Mouse (Mus musculus): ENCODE measurements around the gene Traf4. TPM values are rescaled to one million over a fixed set of nuclear protein-coding genes. Genes with fewer than 3 reads are reported as not detected.

Gene Traf4
- polyA plus RNA-seq, 1 experiment from 2014 or later = 0.47 TPM

DNA sequence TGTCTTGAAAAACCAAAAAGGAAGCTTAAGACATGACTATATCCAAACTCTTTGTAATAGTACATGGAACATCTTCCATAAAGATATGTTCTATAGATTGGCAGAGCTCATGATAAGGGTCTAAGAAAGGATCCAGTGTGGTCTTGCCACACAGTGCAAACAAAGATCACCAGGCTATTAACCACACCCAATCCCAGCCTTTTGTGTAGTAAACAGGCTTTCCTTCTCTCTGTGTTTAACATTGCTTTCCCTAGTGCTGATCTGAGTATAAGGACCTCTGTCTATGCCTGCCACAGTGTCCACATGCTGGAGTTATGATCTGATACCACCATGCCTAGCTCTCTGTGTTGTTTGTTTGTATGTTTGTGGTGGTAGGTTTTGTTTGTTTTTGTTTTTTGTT, 41.6 kb downstream of the Traf4 start:
- Histone ChIP-seq H3K36me3 (ENCODE audit: inconsistent target) (no peaks in the 10 kb centered on the region), H3K27ac (no peak overlapping the region), H3K79me2 (ENCODE audit: inconsistent target) (peaks cover 99% of the 10 kb centered on the region), H3K4me3 (ENCODE audit: inconsistent target) (no peak overlapping the region)

DNA sequence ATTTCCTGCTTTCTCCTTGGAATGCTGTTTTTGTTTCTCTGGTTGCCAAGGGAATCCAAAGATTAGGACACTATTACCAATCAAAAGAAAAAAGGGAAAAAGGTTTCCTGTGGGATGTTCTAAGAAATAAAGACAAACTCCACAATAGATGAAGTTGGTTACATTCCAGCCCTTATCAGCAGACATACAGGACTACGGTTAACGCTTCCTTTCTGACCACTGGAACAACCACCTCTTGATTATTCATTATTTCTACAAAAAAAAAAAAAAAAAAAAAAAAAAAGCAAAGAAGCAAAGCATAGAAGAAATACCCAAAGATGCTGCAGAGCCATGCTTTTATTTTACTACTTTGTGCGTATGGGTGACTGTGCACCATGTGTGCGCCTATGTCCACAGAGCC, 42.6 kb downstream of the Traf4 start:
- peaks cover 99% of the 10 kb centered on the region for H3K79me2 ChIP-seq (ENCODE audit: inconsistent target)
- H3K36me3 ChIP-seq (ENCODE audit: inconsistent target) = no peaks in the 10 kb centered on the region
- no peak overlapping the region for H3K27ac ChIP-seq
- no peak overlapping the region for H3K4me3 ChIP-seq (ENCODE audit: inconsistent target)
- WGBS (ENCODE audit: missing documents) = 87% methylated on average over 2 of the region's 4 CpGs

DNA sequence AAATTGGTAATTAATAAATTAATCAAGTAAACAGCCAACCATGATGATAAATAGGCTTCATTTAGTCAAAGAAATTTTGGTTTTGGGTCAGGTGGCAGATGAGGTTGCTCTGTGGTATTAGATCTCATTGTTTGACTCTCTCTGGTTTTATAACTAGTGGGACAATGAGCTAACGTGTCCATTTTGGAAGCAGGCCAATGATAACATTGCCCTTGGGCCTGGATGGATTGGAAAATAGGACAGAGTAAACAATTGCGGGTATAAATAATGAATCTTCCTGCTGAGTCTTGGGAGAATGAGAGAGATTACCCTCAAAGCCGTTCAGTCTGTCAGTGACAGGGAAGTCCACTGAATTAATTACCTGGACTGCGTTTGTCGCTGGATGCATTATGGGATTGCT, 44.2 kb downstream of the Traf4 start:
- H3K4me3 ChIP-seq (ENCODE audit: inconsistent target) = no peak overlapping the region
- WGBS (ENCODE audit: missing documents) = 95% methylated on average over 5 of the region's 5 CpGs
- peaks cover 99% of the 10 kb centered on the region for H3K79me2 ChIP-seq (ENCODE audit: inconsistent target)
- H3K36me3 ChIP-seq (ENCODE audit: inconsistent target) = no peaks in the 10 kb centered on the region
- no peak overlapping the region for H3K27ac ChIP-seq

DNA sequence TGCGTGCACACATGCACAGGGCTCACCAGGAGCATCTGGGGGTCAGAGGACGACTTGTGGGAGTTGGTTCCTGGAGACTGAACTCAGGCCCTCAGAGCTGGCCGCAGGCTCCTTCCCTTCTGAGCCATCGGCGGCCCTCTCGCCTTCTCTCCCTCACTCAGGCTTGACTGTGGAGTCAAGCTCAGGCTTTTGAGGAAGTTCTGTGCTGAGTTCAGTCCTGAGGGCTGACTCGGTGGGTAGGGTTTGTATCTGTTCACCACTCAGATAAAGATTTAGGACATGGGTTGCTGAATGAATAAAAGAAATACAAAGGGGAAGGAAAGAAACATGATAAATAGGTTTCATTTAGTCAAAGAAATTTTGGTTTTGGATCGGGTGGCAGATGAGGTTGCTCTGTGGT, 45.5 kb downstream of the Traf4 start:
- no peak overlapping the region for H3K27ac ChIP-seq
- 19% methylated on average over 8 of the region's 8 CpGs for WGBS (ENCODE audit: missing documents)
- no peaks in the 10 kb centered on the region for H3K36me3 ChIP-seq (ENCODE audit: inconsistent target)
- peaks cover 99% of the 10 kb centered on the region for H3K79me2 ChIP-seq (ENCODE audit: inconsistent target)
- no peak overlapping the region for H3K4me3 ChIP-seq (ENCODE audit: inconsistent target)

DNA sequence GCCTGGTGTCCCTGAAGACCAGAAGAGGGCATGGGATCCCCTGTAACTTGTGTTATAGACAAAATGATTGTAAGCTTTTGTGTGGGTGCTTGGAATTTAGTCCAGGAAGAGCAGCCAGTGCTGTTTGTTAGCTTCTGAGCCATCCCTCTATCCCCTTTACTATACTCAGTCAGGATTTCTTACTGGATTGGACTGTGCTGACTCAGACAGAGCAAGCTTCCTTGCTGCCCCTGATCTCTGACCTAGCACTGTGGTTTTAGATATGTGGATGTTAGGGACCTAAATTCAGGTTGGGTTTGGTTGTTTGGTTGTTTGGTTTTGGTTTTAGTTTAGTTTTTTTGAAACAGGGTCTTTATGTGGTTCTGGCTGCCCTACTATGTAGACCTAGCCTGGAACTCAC, 46.9 kb downstream of the Traf4 start:
- H3K36me3 ChIP-seq (ENCODE audit: inconsistent target) = no peaks in the 10 kb centered on the region
- H3K27ac ChIP-seq = no peak overlapping the region
- no peak overlapping the region for H3K4me3 ChIP-seq (ENCODE audit: inconsistent target)
- peaks cover 100% of the 10 kb centered on the region for H3K79me2 ChIP-seq (ENCODE audit: inconsistent target)

DNA sequence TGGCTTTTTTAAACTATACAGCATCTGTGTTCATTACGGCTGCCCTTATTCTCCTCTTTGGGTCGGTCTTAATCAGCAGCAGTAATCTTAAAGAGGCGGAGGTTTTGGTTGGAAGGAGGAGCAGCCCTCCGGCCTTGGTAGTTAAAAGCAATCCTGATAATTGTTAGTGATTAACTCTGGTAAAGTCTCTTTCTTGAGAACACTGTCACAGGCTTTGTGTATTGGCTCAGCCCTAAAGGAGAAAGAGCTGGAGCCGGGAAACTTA, 49.3 kb downstream of the Traf4 start:
- H3K4me3 ChIP-seq (ENCODE audit: inconsistent target) = no peak overlapping the region
- H3K79me2 ChIP-seq (ENCODE audit: inconsistent target) = peaks cover 100% of the 10 kb centered on the region
- no peaks in the 10 kb centered on the region for H3K36me3 ChIP-seq (ENCODE audit: inconsistent target)
- no peak overlapping the region for H3K27ac ChIP-seq
- WGBS (ENCODE audit: missing documents) = 53% methylated on average over 5 of the region's 5 CpGs

DNA sequence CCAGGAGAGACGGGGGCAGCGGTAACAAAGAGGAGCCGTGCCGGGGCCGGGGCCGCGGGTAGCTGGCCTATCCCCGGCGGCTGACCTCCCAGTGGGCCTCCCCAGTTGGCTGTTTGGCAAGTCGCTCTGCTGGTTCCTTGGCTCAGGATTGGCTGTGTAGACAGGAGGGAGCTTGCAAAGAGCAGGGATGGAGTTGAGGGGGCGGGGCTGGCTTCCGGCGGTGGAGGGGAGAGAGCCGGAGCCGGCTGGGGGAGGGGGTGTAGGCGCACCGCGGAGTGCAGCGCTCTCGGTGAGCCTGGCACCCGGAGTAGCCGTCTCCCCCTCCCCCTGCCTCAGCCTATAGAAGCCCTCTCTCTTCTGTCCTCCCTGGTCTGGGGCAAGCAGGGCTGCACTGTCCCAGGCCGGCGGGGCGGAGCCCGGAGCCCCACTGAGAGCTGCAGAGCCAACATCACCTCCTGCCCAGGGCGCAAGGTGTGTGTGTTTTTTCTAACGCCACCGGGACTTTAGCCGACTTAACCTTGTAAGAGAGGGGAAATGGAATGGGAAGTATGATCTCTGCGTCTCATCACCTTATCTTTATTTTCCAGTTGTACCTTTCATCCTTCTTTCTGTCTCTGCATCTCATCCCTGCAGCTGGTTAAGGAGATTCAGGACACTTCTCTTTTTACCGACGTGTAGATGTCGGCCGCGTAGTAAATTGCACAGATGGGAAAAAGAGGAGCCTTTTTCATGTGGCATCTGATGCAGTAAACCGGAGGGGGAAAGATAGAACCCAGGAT, 49.8 kb downstream of the Traf4 start:
- H3K36me3 ChIP-seq (ENCODE audit: inconsistent target) = no peaks in the 10 kb centered on the region
- no peak overlapping the region for H3K27ac ChIP-seq
- 6% methylated on average over 32 of the region's 37 CpGs for WGBS (ENCODE audit: missing documents)
- H3K79me2 ChIP-seq (ENCODE audit: inconsistent target) = peaks cover 100% of the 10 kb centered on the region
- H3K4me3 ChIP-seq (ENCODE audit: inconsistent target) = peak overlapping the region; percentile 24

DNA sequence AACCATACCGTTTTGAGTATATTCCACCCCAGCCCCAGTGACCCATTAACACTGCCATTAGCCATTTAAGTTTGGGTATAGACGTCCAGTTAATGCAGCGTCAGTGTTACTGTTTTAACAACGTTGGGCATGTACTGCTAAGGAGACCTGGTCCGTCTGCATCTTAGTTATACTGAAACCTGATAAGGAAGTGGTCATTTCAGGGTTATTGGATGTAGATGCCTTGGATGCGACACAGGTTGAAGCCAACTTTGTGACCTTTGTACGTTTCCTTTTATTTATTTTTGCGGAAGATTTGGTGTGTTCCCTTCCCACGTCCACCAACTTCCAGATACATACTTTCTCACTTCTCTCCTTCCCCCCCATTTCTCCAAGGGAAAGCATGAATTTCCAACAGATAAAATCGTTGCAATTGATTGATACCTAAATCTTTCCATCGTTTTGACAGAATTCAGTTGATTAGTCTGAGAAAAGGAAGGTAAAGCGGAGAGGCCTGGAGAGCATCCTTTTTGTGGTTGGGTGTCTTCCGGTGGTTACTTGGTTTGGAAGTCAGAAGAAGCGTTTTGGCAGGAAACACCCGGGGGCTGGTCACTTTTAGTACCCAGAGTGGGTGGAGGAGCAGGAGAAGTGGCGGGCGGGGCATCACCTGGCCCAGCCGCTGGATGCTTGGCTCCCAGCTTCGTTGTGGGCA, 50.6 kb downstream of the Traf4 start:
- 19% methylated on average over 17 of the region's 19 CpGs for WGBS (ENCODE audit: missing documents)
- no peaks in the 10 kb centered on the region for H3K36me3 ChIP-seq (ENCODE audit: inconsistent target)
- no peak overlapping the region for H3K27ac ChIP-seq

DNA sequence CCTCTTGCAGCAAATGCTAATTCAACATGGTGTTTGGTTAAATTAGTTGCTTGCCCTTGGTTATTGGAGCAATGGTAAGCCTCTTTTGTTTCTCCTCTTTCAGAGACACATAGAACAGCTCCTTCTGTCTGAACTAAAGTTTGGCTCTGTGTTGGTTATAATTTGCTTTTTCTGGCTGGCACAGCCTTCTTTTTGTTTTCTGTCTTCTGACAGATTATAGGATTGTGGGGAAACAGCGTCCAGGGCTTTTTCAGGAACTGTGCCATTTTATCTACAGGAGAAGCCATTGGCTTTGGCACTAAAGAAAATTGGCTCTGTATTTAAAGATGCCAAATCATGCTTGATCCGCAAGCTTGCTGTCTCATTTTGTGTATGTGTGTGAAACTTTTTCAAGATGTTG, 51.8 kb downstream of the Traf4 start:
- WGBS (ENCODE audit: missing documents) = 96% methylated on average over 2 of the region's 2 CpGs
- Histone ChIP-seq H3K36me3 (ENCODE audit: inconsistent target) (no peaks in the 10 kb centered on the region), H3K27ac (no peak overlapping the region), H3K4me3 (ENCODE audit: inconsistent target) (no peak overlapping the region), H3K79me2 (ENCODE audit: inconsistent target) (peaks cover 100% of the 10 kb centered on the region)

More for the DNA sequence above, 50.6 kb downstream of the Traf4 start:
- Histone ChIP-seq H3K79me2 (ENCODE audit: inconsistent target) (peaks cover 100% of the 10 kb centered on the region), H3K4me3 (ENCODE audit: inconsistent target) (peak overlapping the region; percentile 24)

Other genes starting within 250 kb of the Traf4 start
- gene Sez6, start 234.8 kb downstream of the Traf4 start, polyA plus RNA-seq (2018) = not detected in 3 replicates
- gene Phf12, start 182.8 kb downstream of the Traf4 start, polyA plus RNA-seq (2018) = 22.0 to 26.4 TPM (median 26.0 TPM) in 3 replicates
- 0.70 to 7.4 TPM (median 1.6 TPM) in 3 replicates for gene Dhrs13, start 133.3 kb downstream of the Traf4 start, polyA plus RNA-seq (2018)
- gene Flot2, start 127.7 kb downstream of the Traf4 start, polyA plus RNA-seq (2018) = 38.5 to 68.4 TPM (median 40.1 TPM) in 3 replicates
- gene Eral1, start 85.2 kb downstream of the Traf4 start, polyA plus RNA-seq (2018) = 8.4 to 13.2 TPM (median 12.4 TPM) in 3 replicates
- 10.7 to 14.6 TPM (median 14.0 TPM) in 3 replicates for gene Fam222b, start 70.9 kb downstream of the Traf4 start, polyA plus RNA-seq (2018)
- 0.89 to 2.2 TPM (median 1.7 TPM) in 3 replicates for gene Nek8, start 11.1 kb upstream of the Traf4 start, polyA plus RNA-seq (2018)
- gene Tlcd1, start 11.1 kb upstream of the Traf4 start, polyA plus RNA-seq (2018) = 0.76 to 1.4 TPM (median 1.1 TPM) in 3 replicates
- 1,342 to 2,240 TPM (median 1,907 TPM) in 3 replicates for gene Rpl23a, start 18.0 kb upstream of the Traf4 start, polyA plus RNA-seq (2018)
- gene Rab34, start 22.8 kb upstream of the Traf4 start, polyA plus RNA-seq (2018) = 8.9 to 23.0 TPM (median 16.1 TPM) in 3 replicates
- gene Proca1, start 27.8 kb upstream of the Traf4 start, polyA plus RNA-seq (2018) = 0.16 to 0.43 TPM in 2 of 3 replicates, not detected in the other
- gene Sdf2, start 80.2 kb upstream of the Traf4 start, polyA plus RNA-seq (2018) = 54.6 to 89.4 TPM (median 68.8 TPM) in 3 replicates
- gene Supt6, start 80.4 kb upstream of the Traf4 start, polyA plus RNA-seq (2018) = 35.9 to 79.5 TPM (median 42.0 TPM) in 3 replicates
- 144 to 210 TPM (median 148 TPM) in 3 replicates for gene 2610507B11Rik, start 96.2 kb upstream of the Traf4 start, polyA plus RNA-seq (2018)
- 0.32 to 1.4 TPM (median 0.54 TPM) in 3 replicates for gene BC030499, start 125.3 kb upstream of the Traf4 start, polyA plus RNA-seq (2018)
- 0.66 to 3.3 TPM (median 2.6 TPM) in 3 replicates for gene Spag5, start 135.9 kb upstream of the Traf4 start, polyA plus RNA-seq (2018)
- gene Aldoc, start 157.4 kb upstream of the Traf4 start, polyA plus RNA-seq (2018) = 6.8 to 30.2 TPM (median 7.3 TPM) in 3 replicates
- 66.8 to 71.6 TPM (median 67.7 TPM) in 3 replicates for gene Pigs, start 162.8 kb upstream of the Traf4 start, polyA plus RNA-seq (2018)
- 21.6 to 57.5 TPM (median 31.3 TPM) in 3 replicates for gene Unc119, start 177.9 kb upstream of the Traf4 start, polyA plus RNA-seq (2018)
- gene Foxn1, start 221.0 kb upstream of the Traf4 start, polyA plus RNA-seq (2018) = not detected in 3 replicates